Mouse (Mus musculus) forebrain, embryonic 14.5 days (tissue): ENCODE data around the gene Gm7954. TPM values are rescaled to one million over a fixed set of nuclear protein-coding genes. Genes with fewer than 3 reads are reported as not detected.
"Not testable (repeated sequence)": the region's sequence is repeated elsewhere in the genome, so short reads cannot be mapped to it uniquely, and the experiment has no call there.

Experiments
- ATAC-seq: fragments of 200-750 bp; cut with Nextera tagmentation; 2 replicates; pipeline ENCODE4 v1.8.0; 2017; ENCODE audit warnings: mild to moderate bottlenecking, moderate library complexity
- DNase-seq: peaks from one replicate; pipeline ENCODE4 v3.0.0-alpha.2; 2015; ENCODE audit warnings: low spot score
- H3K27ac ChIP-seq: fragments of 300-500 bp; sonication (generic); 2 replicates; pipeline ENCODE4 v1.5.1; 2014; ENCODE audit warnings: low read depth, mild to moderate bottlenecking, control low read depth, low read length, moderate library complexity
- H3K27me3 ChIP-seq: fragments of 300-500 bp; sonication (generic); replicated peaks from 2 replicates; pipeline ENCODE4 v1.6.1; 2014; ENCODE audit warnings: low read length, control low read depth, mixed read lengths; ENCODE audit not compliant: control insufficient read depth, insufficient read depth
- H3K36me3 ChIP-seq: fragments of 300-500 bp; sonication (generic); 2 replicates; pipeline ENCODE4 v1.6.1; 2014; ENCODE audit warnings: low read length, control low read depth; ENCODE audit not compliant: control insufficient read depth, insufficient read depth
- H3K4me1 ChIP-seq: fragments of 300-500 bp; sonication (generic); 2 replicates; pipeline ENCODE4 v1.6.1; 2014; ENCODE audit warnings: antibody characterized with exemption, low read length, control low read depth; ENCODE audit not compliant: control insufficient read depth, insufficient read depth
- H3K4me2 ChIP-seq: fragments of 300-500 bp; sonication (generic); 2 replicates; pipeline ENCODE4 v1.6.1; 2014; ENCODE audit warnings: mild to moderate bottlenecking, control low read depth, low read length
- H3K4me3 ChIP-seq: fragments of 300-500 bp; sonication (generic); 2 replicates; pipeline ENCODE4 v1.5.1; 2014; ENCODE audit warnings: low read depth, low read length, control low read depth
- H3K9ac ChIP-seq: fragments of 300-500 bp; sonication (generic); 2 replicates; pipeline ENCODE4 v1.6.1; 2014; ENCODE audit warnings: mild to moderate bottlenecking, low read length, control low read depth, moderate library complexity
- H3K9me3 ChIP-seq: fragments of 300-500 bp; sonication (generic); replicated peaks from 2 replicates; pipeline ENCODE4 v1.6.1; 2016; ENCODE audit warnings: low read length, control low read depth, mixed read lengths; ENCODE audit not compliant: control insufficient read depth
- WGBS: fragments of 180-500 bp; shearing (Covaris S2); extraction: QIAGEN DNeasy Blood & Tissue Kit; methylation state at CpG from one replicate; pipeline ENCODE4 v1.1.7; 2014; 5-methylcytosine and 5-hydroxymethylcytosine counted together
- polyA plus RNA-seq: library from polyadenylated mRNA; unstranded; fragments of >200 nt; fragmentation: Nextera tagmentation; extraction: Ambion mirVana; gene quantifications from 2 replicates; pipeline ENCODE4 v1.2.1, GENCODE M21; 2014

Gm7954 gene
- not detected in 2 replicates for polyA plus RNA-seq

- not testable (repeated sequence) for H3K4me2 ChIP-seq, H3K36me3 ChIP-seq, H3K27me3 ChIP-seq, H3K4me1 ChIP-seq, H3K27ac ChIP-seq, ATAC-seq, H3K4me3 ChIP-seq, H3K9ac ChIP-seq, H3K9me3 ChIP-seq, DNase-seq
- WGBS = no CpG with 5 or more reads among the region's 2 CpGs
Observed at GRCm38 (mm10) chr14:41453418-41453817, at the start of gene Gm7954. Gene Gm7954, minus strand, starts transcription at chr14:41453518.

DNA sequence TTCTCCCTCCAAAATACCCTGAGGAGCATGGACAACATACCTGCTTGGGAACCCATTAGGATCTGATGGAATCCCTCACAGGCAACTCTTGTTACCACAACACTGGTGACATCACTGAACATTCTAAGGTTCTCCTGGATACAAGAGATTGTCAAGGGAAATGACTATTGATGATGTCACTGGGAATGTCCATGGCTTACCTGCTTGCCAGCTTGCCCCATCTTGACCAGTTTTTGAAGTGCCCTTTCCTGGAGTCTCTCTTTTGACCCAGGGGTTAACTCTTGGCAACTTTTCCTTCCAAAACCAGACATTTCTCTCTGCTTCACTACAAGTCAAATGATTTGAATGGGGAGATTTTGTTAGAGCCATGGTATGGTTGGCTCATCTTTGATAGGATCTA lies 36.1 kb upstream of the Gm7954 start, which contains the start of gene Gm3486:
Gm3486 (minus strand) TSS at position 101 of the 400 bp plus-strand sequence.
- not testable (repeated sequence) for H3K4me3 ChIP-seq, H3K36me3 ChIP-seq, ATAC-seq, H3K27ac ChIP-seq, H3K4me2 ChIP-seq, DNase-seq, H3K9ac ChIP-seq, H3K27me3 ChIP-seq, H3K9me3 ChIP-seq, H3K4me1 ChIP-seq

GRCm38 (mm10) chr14:41425393-41426075 lies 27.8 kb downstream of the Gm7954 start:
- H3K27me3 ChIP-seq, H3K4me3 ChIP-seq, DNase-seq, ATAC-seq, H3K27ac ChIP-seq, H3K9ac ChIP-seq, H3K4me1 ChIP-seq, H3K36me3 ChIP-seq, H3K9me3 ChIP-seq: not testable (repeated sequence)
- WGBS = 17% methylated on average over 10 of the region's 16 CpGs
- H3K4me2 ChIP-seq = peak overlapping the region; percentile 16; the same call in 1 of the 2 replicates

DNA sequence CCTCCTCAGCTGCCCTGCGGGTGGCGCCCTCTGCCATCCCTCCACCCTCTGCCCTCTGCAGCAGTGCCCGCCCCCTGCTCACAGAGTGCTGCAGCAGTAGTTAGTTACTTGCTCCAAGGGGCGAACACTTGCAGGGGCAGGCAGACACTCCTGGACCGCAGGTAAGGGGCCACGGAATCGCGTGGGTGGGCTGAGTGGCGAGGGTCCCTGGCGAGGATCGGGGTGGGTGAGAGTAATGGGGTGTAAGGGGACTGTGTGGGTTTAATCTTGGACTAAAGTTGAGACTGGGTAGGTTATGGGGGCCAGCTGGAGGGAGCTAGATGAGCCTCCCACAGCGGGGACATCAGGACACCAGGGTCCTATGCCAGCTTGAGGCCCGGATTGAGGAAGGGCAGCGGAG lies 28.6 kb downstream of the Gm7954 start:
- H3K27me3 ChIP-seq, ATAC-seq, H3K9me3 ChIP-seq, H3K4me3 ChIP-seq, H3K27ac ChIP-seq, H3K9ac ChIP-seq, H3K36me3 ChIP-seq, DNase-seq, H3K4me2 ChIP-seq, H3K4me1 ChIP-seq: not testable (repeated sequence)
- 9% methylated on average over 13 of the region's 14 CpGs for WGBS

DNA sequence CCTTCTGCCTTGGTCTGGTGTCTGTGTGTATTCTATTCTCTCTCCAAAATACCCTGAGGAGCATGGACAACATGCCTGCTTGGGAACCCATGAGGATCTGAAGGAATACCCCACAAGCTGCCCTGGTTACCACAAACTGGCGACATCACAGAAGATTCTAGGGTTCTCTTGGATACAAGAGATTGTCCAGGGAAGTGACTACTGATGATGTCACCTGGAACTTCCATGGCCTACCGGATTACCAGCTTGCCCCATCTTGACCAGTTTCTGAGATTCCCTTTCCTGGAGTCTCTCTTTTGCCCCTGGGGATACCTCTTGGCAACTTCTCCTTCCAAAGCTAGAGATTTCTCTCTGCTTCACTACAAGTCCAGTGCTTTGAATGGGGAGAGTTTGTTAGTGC lies 45.1 kb downstream of the Gm7954 start, which contains the start of gene Gm6482:
Gm6482 (minus strand) TSS at position 101 of the 400 bp plus-strand sequence.
- not testable (repeated sequence) for H3K4me3 ChIP-seq, H3K4me2 ChIP-seq, H3K9me3 ChIP-seq, H3K27ac ChIP-seq, H3K4me1 ChIP-seq, DNase-seq, H3K27me3 ChIP-seq, ATAC-seq, H3K36me3 ChIP-seq, H3K9ac ChIP-seq
- WGBS = no CpG with 5 or more reads among the region's 2 CpGs

Other genes starting within 250 kb of the Gm7954 start
- gene Gm2832, start 174.7 kb downstream of the Gm7954 start, polyA plus RNA-seq = 0.19 TPM in 1 of 2 replicates, not detected in the other
- not detected in 2 replicates for gene Gm5798, start 104.9 kb downstream of the Gm7954 start, polyA plus RNA-seq
- not detected in 2 replicates for gene Gm7945, start 67.1 kb downstream of the Gm7954 start, polyA plus RNA-seq
- gene Gm6482, start 45.2 kb downstream of the Gm7954 start, polyA plus RNA-seq = not detected in 2 replicates
- not detected in 2 replicates for gene Gm3486, start 36.0 kb upstream of the Gm7954 start, polyA plus RNA-seq
- gene Gm7970, start 102.1 kb upstream of the Gm7954 start, polyA plus RNA-seq = not detected in 2 replicates
- gene 1700049E17Rik2, start 119.7 kb upstream of the Gm7954 start, polyA plus RNA-seq = not detected in 2 replicates
- not detected in 2 replicates for gene Gm3072, start 171.1 kb upstream of the Gm7954 start, polyA plus RNA-seq
- gene Gm3676, start 193.0 kb upstream of the Gm7954 start, polyA plus RNA-seq = not detected in 2 replicates
- gene Gm8068, start 248.4 kb upstream of the Gm7954 start, polyA plus RNA-seq = not detected in 2 replicates